Mouse (Mus musculus) ES-Bruce4 (cell line): ENCODE results near the gene Nup155.

Experiments used
- CTCF ChIP-seq: IDR thresholded peaks from one replicate; pipeline ENCODE4 v1.8.1; 2011; ENCODE audit warnings: low read depth, low read length
- EP300 ChIP-seq: IDR thresholded peaks from 2 replicates; pipeline ENCODE4 v1.6.1; 2011; ENCODE audit warnings: low read depth, low read length; ENCODE audit not compliant: insufficient read depth
- POLR2A ChIP-seq: IDR thresholded peaks from one replicate; pipeline ENCODE4 v1.8.1; 2011; ENCODE audit warnings: low read length; ENCODE audit not compliant: insufficient read depth

GRCm38 (mm10) chr15:8200317-8200716 lies 91.2 kb downstream of the Nup155 start:
- TF ChIP-seq POLR2A (no peak), CTCF (no peak), EP300 (no peak)
